Mouse (Mus musculus) ovary, postnatal 10 days (tissue): ENCODE results near the gene Ap3m1.

Experiments used
- DNase-seq: peaks from one replicate; pipeline ENCODE4 v3.0.0; 2022; ENCODE audit warnings: low spot score

Ap3m1 gene

GRCm38 (mm10) chr14:21013800-21014334 is 38.4 kb downstream of the Ap3m1 start:
- no peak for DNase-seq

GRCm38 (mm10) chr14:20999617-21000016 is 52.7 kb downstream of the Ap3m1 start:
- no peak for DNase-seq

DNA sequence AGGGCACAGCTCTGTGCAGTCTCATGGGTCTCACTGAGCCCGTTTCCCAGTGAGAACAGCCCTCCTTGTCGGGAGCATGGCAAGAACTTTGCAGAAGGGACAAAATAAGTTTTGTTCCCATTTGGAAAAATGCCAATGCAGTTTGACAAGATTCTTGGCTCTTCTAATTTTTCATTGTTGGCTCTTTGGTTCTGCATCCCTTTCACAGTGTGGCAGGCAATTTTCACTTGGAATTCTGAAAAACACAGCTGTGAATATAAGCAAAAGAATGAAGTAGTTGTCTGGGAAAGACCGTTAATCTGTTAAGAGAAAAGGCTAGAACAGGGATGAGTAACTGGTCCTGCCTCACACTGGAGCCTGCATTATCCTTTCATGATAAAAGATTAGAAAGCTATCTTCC is 54.8 kb downstream of the Ap3m1 start:
- DNase-seq: no peak

DNA sequence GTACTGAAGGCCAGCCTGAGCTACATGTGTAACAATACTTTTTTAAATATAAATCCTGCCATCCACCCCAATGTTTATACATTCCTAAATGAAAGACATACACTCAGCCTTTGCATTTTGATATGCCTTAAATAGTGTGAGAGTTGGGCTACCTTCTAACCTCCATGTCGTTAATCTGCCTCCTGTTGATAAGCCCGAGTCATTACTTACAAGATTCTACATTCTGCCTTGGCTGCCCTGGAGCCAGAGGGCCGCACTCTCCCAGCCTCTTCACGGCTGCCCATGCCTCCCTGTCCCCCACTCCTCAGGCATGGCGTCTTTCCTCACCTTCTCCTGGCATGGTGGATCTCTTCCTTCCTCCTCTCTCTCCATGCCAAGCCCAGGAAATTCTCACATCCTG is 55.9 kb downstream of the Ap3m1 start:
- no peak for DNase-seq

DNA sequence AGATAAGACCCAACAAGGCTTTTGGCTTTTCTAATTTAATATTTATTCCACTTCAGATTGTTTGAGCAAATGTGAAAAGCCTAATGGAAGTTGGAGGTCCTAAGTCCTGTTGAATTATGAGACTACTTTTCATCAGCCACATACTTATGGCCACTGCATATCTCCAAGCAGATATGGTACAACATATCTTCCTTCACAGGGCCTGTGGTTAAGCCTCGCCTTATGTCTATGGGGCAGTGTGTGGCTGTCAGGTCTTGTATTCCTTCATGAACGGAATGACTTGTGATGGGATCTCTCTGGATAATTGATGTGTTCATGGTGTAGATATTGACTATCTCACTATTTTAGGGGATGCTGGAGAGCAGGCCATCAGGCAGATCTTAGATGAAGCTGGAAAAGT is 56.8 kb downstream of the Ap3m1 start:
- DNase-seq: no peak

DNA sequence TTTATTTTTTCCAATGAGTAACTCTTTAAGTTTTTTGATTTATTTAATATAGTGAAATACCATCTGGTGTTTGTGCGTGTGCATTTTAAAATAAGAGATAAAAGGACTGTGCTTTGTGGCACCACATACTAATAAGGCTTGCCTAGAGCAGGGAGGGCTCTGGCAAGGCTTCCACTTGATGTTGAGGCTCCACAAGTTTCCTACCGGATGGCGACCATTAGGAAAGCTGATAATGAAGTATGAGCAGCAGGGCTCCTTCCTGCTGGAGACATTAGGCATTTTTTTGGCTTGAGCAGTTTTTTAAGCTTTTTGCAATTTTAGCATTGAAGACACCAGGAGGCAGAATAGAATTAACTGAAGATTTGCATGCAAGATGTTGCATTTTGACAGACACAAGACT is 57.8 kb downstream of the Ap3m1 start:
- no peak for DNase-seq

GRCm38 (mm10) chr14:20993067-20993691 is 59.1 kb downstream of the Ap3m1 start:
- no peak for DNase-seq

DNA sequence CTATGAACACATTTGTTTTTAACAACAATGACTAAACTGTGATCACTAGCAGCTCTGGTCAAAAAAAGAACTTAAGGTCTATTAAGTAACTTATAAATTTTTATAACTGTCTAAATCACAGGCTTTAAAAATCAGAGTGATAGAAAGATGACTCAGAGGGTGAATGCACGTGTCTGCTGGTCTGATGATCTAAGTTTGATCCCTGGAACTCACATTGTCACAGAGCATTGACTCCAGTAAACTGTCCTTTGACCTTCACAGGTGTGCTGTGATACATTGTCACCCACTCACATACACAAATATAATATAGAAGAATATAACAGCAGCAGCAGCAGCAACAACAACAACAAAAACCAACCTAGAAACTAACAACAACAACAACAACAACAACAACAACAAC is 60.8 kb downstream of the Ap3m1 start:
- DNase-seq: no peak

DNA sequence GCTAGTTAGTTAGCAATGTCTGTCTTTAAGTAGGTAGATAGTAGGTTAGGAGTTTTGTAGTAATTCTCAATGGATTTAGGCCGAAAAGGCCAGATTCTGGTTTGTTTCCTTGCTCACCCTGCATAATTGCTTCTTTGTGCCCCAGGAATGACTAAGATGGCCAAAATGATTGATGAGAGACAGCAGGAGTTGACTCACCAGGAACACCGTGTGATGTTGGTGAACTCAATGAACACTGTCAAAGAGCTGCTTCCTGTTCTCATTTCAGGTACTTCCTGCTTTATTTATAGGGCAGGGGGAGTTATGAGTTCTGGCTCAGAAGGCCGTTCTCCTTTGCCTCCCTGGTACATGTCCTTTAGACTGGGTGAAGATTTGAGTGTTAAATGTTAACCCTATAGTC is 66.8 kb downstream of the Ap3m1 start:
- no peak for DNase-seq

DNA sequence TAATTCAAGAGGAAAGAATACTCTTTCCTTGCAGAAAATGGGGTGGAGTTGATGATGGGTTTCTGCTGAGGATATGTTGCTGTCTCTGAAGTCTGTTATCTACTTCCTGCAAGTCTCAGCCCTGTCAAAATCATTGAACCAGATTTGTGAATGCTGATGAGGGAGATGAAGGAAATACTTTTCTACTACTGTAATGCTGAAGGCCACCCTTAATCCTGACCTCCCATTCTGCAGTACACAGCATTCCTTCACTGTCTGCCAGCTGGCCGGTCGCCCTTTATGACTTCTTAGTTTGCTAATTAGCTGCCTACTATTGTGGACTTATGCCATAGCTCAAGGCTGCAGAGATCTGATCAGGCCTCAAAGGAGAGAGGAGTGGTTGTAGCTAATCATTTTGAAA is 68.5 kb downstream of the Ap3m1 start:
- DNase-seq: no peak
